Mouse (Mus musculus): ENCODE measurements around the gene Adgrg7. TPM values are rescaled to one million over a fixed set of nuclear protein-coding genes. Genes with fewer than 3 reads are reported as not detected.

Gene Adgrg7
- polyA plus RNA-seq, 1 experiment, result not detected

- under 1% methylated on average over 62 of the region's 62 CpGs for WGBS
- Histone ChIP-seq H3K4me3 (replicated peaks; ENCODE audit: extremely low read depth, low read depth, low read length) (peak within 1 kb of the TSS; percentile 77), H3K4me1 (ENCODE audit: control insufficient read depth, insufficient read depth, low read length) (peaks cover 9% of the 10 kb centered on the region)
- DNase-seq, result peak; percentile 95
- TF ChIP-seq POLR2A (IDR thresholded peaks at IDR 0.05; ENCODE audit: borderline replicate concordance, extremely low read depth, low read depth, low read length) (peak; percentile 60; the same call in 1 of the 2 replicates), CTCF (IDR thresholded peaks at IDR 0.05; ENCODE audit: insufficient read depth, low read length) (no peak)
Observed at GRCm38 (mm10) chr16:56717224-56718200, 78.1 kb downstream of the Adgrg7 start, which contains the start of gene Tfg. Tfg (minus strand) TSS chr16:56717450.

GRCm38 (mm10) chr16:56716557-56717179, 79.0 kb downstream of the Adgrg7 start:
- Histone ChIP-seq H3K4me3 (replicated peaks; ENCODE audit: extremely low read depth, low read depth, low read length) (peak overlapping the region; percentile 77), H3K4me1 (ENCODE audit: control insufficient read depth, insufficient read depth, low read length) (peaks cover 9% of the 10 kb centered on the region)
- under 1% methylated on average over 30 of the region's 38 CpGs for WGBS
- peak; percentile 48 for DNase-seq
- TF ChIP-seq POLR2A (IDR thresholded peaks at IDR 0.05; ENCODE audit: borderline replicate concordance, extremely low read depth, low read depth, low read length), result no peak
- no peak for TF ChIP-seq CTCF (IDR thresholded peaks at IDR 0.05; ENCODE audit: insufficient read depth, low read length)

DNA sequence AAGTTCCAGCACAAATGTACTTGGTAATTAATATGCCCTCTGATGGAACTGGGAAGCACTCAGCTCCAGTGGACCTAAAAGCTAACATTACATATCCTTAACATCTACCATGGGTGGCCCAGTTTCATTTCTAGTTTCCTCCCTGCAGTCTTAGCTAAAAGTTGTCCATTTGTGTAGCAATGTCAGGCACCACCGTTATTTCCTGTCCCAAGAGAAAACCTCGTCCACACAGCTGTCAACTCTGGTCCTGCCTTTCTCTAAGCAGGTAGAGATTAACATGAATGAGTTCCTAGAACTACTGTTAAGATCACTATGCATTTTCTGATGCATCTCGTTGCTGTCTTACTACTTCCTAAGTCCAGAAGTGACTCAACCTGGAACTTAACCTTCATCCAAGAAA, 80.0 kb downstream of the Adgrg7 start:
- 27% methylated on average over 3 of the region's 3 CpGs for WGBS
- H3K4me1 ChIP-seq (ENCODE audit: control insufficient read depth, insufficient read depth, low read length), result peaks cover 9% of the 10 kb centered on the region
- DNase-seq, result no peak
- H3K4me3 ChIP-seq (replicated peaks; ENCODE audit: extremely low read depth, low read depth, low read length), result no peak overlapping the region
- no peak for TF ChIP-seq CTCF (IDR thresholded peaks at IDR 0.05; ENCODE audit: insufficient read depth, low read length)
- no peak for TF ChIP-seq POLR2A (IDR thresholded peaks at IDR 0.05; ENCODE audit: borderline replicate concordance, extremely low read depth, low read depth, low read length)

- no peaks in the 10 kb centered on the region; the same call in 1 of the 2 replicates for H3K4me1 ChIP-seq (ENCODE audit: control insufficient read depth, insufficient read depth, low read length)
- no peak overlapping the region for H3K4me3 ChIP-seq (replicated peaks; ENCODE audit: extremely low read depth, low read depth, low read length)
- no peak for DNase-seq
- WGBS, result 88% methylated on average over 3 of the region's 3 CpGs
- TF ChIP-seq CTCF (IDR thresholded peaks at IDR 0.05; ENCODE audit: insufficient read depth, low read length), result no peak
- TF ChIP-seq POLR2A (IDR thresholded peaks at IDR 0.05; ENCODE audit: borderline replicate concordance, extremely low read depth, low read depth, low read length), result no peak
Observed at GRCm38 (mm10) chr16:56710071-56710470, 85.6 kb downstream of the Adgrg7 start.

DNA sequence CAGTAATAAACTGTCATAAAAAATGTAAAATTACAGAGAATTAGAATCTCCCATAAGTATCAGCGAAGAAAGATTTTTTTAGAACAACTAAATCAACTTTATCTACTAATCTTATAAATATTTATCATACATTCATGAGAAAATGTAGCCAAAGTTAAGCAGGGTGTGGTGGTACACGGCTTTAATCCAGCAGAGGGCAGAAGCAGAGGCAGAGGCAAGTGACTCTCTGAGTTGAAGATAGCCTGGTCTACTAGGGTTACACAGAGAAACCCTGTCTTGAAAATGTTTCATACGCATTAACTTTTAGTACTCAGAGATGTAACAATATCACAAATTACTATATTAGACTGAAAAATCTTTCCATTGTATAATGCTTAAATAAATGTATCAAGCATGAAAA, 89.9 kb downstream of the Adgrg7 start:
- no peak for DNase-seq
- WGBS, result 55% methylated on average over 3 of the region's 3 CpGs
- no peak overlapping the region for H3K4me3 ChIP-seq (replicated peaks; ENCODE audit: extremely low read depth, low read depth, low read length)
- TF ChIP-seq POLR2A (IDR thresholded peaks at IDR 0.05; ENCODE audit: borderline replicate concordance, extremely low read depth, low read depth, low read length) (no peak), CTCF (IDR thresholded peaks at IDR 0.05; ENCODE audit: insufficient read depth, low read length) (no peak)
- H3K4me1 ChIP-seq (ENCODE audit: control insufficient read depth, insufficient read depth, low read length), result no peaks in the 10 kb centered on the region; the same call in 1 of the 2 replicates

- H3K4me1 ChIP-seq (ENCODE audit: control insufficient read depth, insufficient read depth, low read length), result no peaks in the 10 kb centered on the region
- no peak for TF ChIP-seq CTCF (IDR thresholded peaks at IDR 0.05; ENCODE audit: insufficient read depth, low read length)
- no peak for TF ChIP-seq POLR2A (IDR thresholded peaks at IDR 0.05; ENCODE audit: borderline replicate concordance, extremely low read depth, low read depth, low read length)
- no peak for DNase-seq
- H3K4me3 ChIP-seq (replicated peaks; ENCODE audit: extremely low read depth, low read depth, low read length), result no peak overlapping the region
- 91% methylated on average over 3 of the region's 3 CpGs for WGBS
Observed at GRCm38 (mm10) chr16:56700898-56701297, 94.8 kb downstream of the Adgrg7 start.

- TF ChIP-seq CTCF (IDR thresholded peaks at IDR 0.05; ENCODE audit: insufficient read depth, low read length) (no peak), POLR2A (IDR thresholded peaks at IDR 0.05; ENCODE audit: borderline replicate concordance, extremely low read depth, low read depth, low read length) (no peak)
- Histone ChIP-seq H3K4me3 (replicated peaks; ENCODE audit: extremely low read depth, low read depth, low read length) (no peak overlapping the region), H3K4me1 (ENCODE audit: control insufficient read depth, insufficient read depth, low read length) (no peaks in the 10 kb centered on the region)
- 65% methylated on average over 2 of the region's 2 CpGs for WGBS
- DNase-seq, result no peak
Observed at GRCm38 (mm10) chr16:56696448-56696847, 99.2 kb downstream of the Adgrg7 start.

DNA sequence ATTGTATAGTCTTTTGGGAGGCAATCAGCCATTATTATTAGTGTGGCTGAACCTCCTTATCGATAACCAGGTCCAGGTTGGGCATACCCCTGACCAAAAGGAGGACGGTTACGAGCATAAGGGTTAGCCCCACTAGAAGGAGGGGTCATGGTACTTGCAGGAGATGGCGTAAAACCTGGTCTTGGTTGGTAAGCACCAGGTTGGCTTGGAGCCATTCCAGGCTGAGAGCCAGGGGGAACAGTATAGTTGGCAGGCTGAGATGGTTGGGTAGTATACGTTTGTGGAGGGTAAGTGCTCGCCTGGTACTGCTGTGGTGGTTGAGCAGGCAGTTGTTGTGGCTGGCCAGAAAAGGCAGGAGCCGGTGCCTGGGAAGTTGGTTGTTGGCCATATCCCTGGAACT, 104.9 kb downstream of the Adgrg7 start:
- no peak for TF ChIP-seq CTCF (IDR thresholded peaks at IDR 0.05; ENCODE audit: insufficient read depth, low read length)
- TF ChIP-seq POLR2A (IDR thresholded peaks at IDR 0.05; ENCODE audit: borderline replicate concordance, extremely low read depth, low read depth, low read length), result no peak
- H3K4me3 ChIP-seq (replicated peaks; ENCODE audit: extremely low read depth, low read depth, low read length), result no peak overlapping the region
- H3K4me1 ChIP-seq (ENCODE audit: control insufficient read depth, insufficient read depth, low read length), result no peaks in the 10 kb centered on the region
- 83% methylated on average over 7 of the region's 7 CpGs for WGBS
- no peak for DNase-seq

DNA sequence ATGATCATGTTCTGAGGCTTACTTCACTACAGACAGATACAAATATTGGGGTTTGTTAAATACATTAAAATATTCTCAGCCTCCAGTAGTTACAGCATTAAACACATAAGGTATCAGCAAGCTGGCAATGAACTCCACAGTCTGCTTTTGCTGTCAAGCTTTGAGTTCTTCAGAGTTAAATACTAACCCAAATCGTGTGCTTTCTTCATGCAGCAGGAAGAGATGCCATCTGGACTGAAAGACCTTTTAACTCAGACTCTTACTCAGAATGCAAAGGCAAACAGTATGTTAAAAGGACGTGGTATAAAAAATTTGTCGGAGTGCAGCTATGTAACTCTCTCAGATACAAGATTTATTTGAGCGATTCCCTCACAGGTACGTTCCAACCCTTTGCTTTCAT, 108.9 kb downstream of the Adgrg7 start:
- DNase-seq, result no peak

More for the DNA sequence above, 108.9 kb downstream of the Adgrg7 start:
- TF ChIP-seq POLR2A (IDR thresholded peaks at IDR 0.05; ENCODE audit: borderline replicate concordance, extremely low read depth, low read depth, low read length), result no peak
- no peak for TF ChIP-seq CTCF (IDR thresholded peaks at IDR 0.05; ENCODE audit: insufficient read depth, low read length)
- Histone ChIP-seq H3K4me1 (ENCODE audit: control insufficient read depth, insufficient read depth, low read length) (no peaks in the 10 kb centered on the region), H3K4me3 (replicated peaks; ENCODE audit: extremely low read depth, low read depth, low read length) (no peak overlapping the region)
- 86% methylated on average over 5 of the region's 5 CpGs for WGBS
